In genomic region chr15:81008689-81009123, GRCm38 (mm10) we compare ENCODE assay signal across 10 mouse cellular contexts. TPM values are rescaled to one million over a fixed set of nuclear protein-coding genes. Genes with fewer than 3 reads are reported as not detected.
DNase-seq lines count a peak whose midpoint lies in the region; ATAC-seq and TF ChIP-seq lines count a peak whose summit lies in the region.
"Had no signal": no experiment of that assay in that cellular context is flagged by ENCODE, and none has a peak within 500 bp of the region (broad histone marks: within the 10 kb centered on the region; RNA-seq: fewer than 3 reads in every experiment).

No protein-coding gene starts in this region.

- DNase-seq in heart, postnatal 10 days = peak; percentile 29 to 45
- DNase-seq in thymus, postnatal 4 days = peak; percentile 59
- DNase-seq in thymus, adult 2 months = no peak
- DNase-seq in kidney, postnatal 0 days (ENCODE audit: low spot score) = peak; percentile 73
- DNase-seq in spleen, postnatal 36 days (ENCODE audit: low spot score in 2 of 2) = no peak
- DNase-seq in frontal cortex, postnatal 10 days (ENCODE audit: low spot score in 2 of 2) = no peak
- DNase-seq in frontal cortex, postnatal 14 days (ENCODE audit: low spot score in 2 of 2) = no peak

- no peak for ATAC-seq in heart, embryonic 11.5 days (replicated peaks; ENCODE audit: insufficient number of reproducible peaks, low FRiP score, low TSS enrichment)
- no peak for ATAC-seq in kidney, postnatal 0 days (replicated peaks; ENCODE audit: low FRiP score, low read depth)

- no peaks in the 10 kb centered on the region for H3K9me3 ChIP-seq in heart, embryonic 11.5 days (replicated peaks; ENCODE audit: control insufficient read depth, low read length)
- no peaks in the 10 kb centered on the region for H3K9me3 ChIP-seq in kidney, postnatal 0 days (replicated peaks; ENCODE audit: low read length)
- H3K9me3 ChIP-seq: megakaryocyte, embryonic 14.5 days; stomach, embryonic 15.5 days had no signal

- H3K27me3 ChIP-seq in heart, embryonic 11.5 days (ENCODE audit: control insufficient read depth, insufficient read depth, low read length) = no peaks in the 10 kb centered on the region
- no peaks in the 10 kb centered on the region for H3K27me3 ChIP-seq in thymus, adult 2 months (ENCODE audit: control insufficient read depth, insufficient read depth, low read length)
- H3K27me3 ChIP-seq in kidney, postnatal 0 days (ENCODE audit: insufficient read depth, low read length) = no peaks in the 10 kb centered on the region
- H3K27me3 ChIP-seq: megakaryocyte, embryonic 14.5 days; stomach, embryonic 15.5 days had no signal

- no peak overlapping the region for H3K9ac ChIP-seq in heart, embryonic 11.5 days (ENCODE audit: low read depth, low read length)
- H3K9ac ChIP-seq in kidney, postnatal 0 days (ENCODE audit: low read depth, low read length) = no peak overlapping the region
- H3K9ac ChIP-seq: stomach, embryonic 15.5 days had no signal

- no peak overlapping the region for H3K27ac ChIP-seq in heart, embryonic 11.5 days (ENCODE audit: low read depth, low read length)
- H3K27ac ChIP-seq in thymus, adult 2 months (ENCODE audit: control insufficient read depth, insufficient read depth, low read length) = no peak overlapping the region
- no peak overlapping the region for H3K27ac ChIP-seq in kidney, postnatal 0 days
- H3K27ac ChIP-seq: stomach, embryonic 15.5 days had no signal

- 0 out of 2 replicates have a peak, but pooled peaks cover 2% of the 10 kb centered on the region for H3K4me1 ChIP-seq in heart, embryonic 11.5 days (ENCODE audit: control insufficient read depth, insufficient read depth, low read length)
- no peaks in the 10 kb centered on the region for H3K4me1 ChIP-seq in thymus, adult 2 months (replicated peaks; ENCODE audit: control insufficient read depth, insufficient read depth, low read length)
- no peaks in the 10 kb centered on the region for H3K4me1 ChIP-seq in kidney, postnatal 0 days (replicated peaks; ENCODE audit: insufficient read depth, low read length)
- H3K4me1 ChIP-seq: stomach, embryonic 15.5 days had no signal

- intact Hi-C loops in heart, postnatal 10 days (cut with DNase I) = no loop called here

- TF ChIP-seq CTCF in thymus, adult 2 months (IDR thresholded peaks at IDR 0.05; ENCODE audit: borderline replicate concordance, control insufficient read depth, extremely low read depth, insufficient read depth, low read length, poor library complexity) = no peak
- TF ChIP-seq CTCF in kidney, postnatal 0 days (IDR thresholded peaks at IDR 0.05; ENCODE audit: low read depth) = peak; percentile 70

- TF ChIP-seq POLR2A in thymus, adult 2 months (IDR thresholded peaks at IDR 0.05; ENCODE audit: control insufficient read depth, extremely low read depth, insufficient read depth, low read length, poor library complexity) = no peak

- H3K4me3 ChIP-seq in heart, embryonic 11.5 days (ENCODE audit: low read depth, low read length) = no peak overlapping the region
- no peak overlapping the region for H3K4me3 ChIP-seq in thymus, adult 2 months (ENCODE audit: control insufficient read depth, insufficient read depth, low read length)
- no peak overlapping the region for H3K4me3 ChIP-seq in kidney, postnatal 0 days (replicated peaks; ENCODE audit: low read depth, low read length)
- H3K4me3 ChIP-seq: megakaryocyte, embryonic 14.5 days; stomach, embryonic 15.5 days had no signal

- H3K36me3 ChIP-seq in heart, embryonic 11.5 days (ENCODE audit: control insufficient read depth, insufficient read depth, low read length) = peaks cover 2% of the 10 kb centered on the region; the same call in 1 of the 2 replicates
- peaks cover 10% of the 10 kb centered on the region; the same call in 1 of the 2 replicates for H3K36me3 ChIP-seq in thymus, adult 2 months (ENCODE audit: control insufficient read depth, insufficient read depth, low read length)
- H3K36me3 ChIP-seq in kidney, postnatal 0 days (ENCODE audit: insufficient read depth, low read length) = peaks cover 20% of the 10 kb centered on the region

- H3K4me2 ChIP-seq in heart, embryonic 11.5 days = no peak overlapping the region
- H3K4me2 ChIP-seq in kidney, postnatal 0 days (ENCODE audit: low read length) = no peak overlapping the region
- H3K4me2 ChIP-seq: stomach, embryonic 15.5 days had no signal

- 53% methylated on average over 10 of the region's 10 CpGs for WGBS in heart, embryonic 11.5 days (ENCODE audit: insufficient replicate concordance)
- WGBS in thymus, adult 2 months = 89% methylated on average over 10 of the region's 10 CpGs
- 61% methylated on average over 10 of the region's 10 CpGs for WGBS in kidney, postnatal 0 days

RNA-seq across cellular contexts. Expression of gene Sgsm3, which starts 31.1 kb away (rescaled TPM):
- 10 to 100 TPM in 1 of 2 experiments, 1 to 10 TPM in 1; 9.6 to 10.7 TPM for total RNA-seq in heart, postnatal 10 days (2021)
- polyA plus RNA-seq in heart, embryonic 11.5 days (2014; fragmentation: Nextera tagmentation; extraction: Ambion mirVana) = 13.6 and 14.2 TPM in 2 replicates
- polyA plus RNA-seq in thymus, adult 2 months (2012; rRNA removed) = 18.4 and 18.5 TPM in 2 replicates
- 20.1 and 23.5 TPM in 2 replicates for polyA plus RNA-seq in kidney, postnatal 0 days (2015; fragmentation: Nextera tagmentation; extraction: Ambion mirVana)

Comparison
In these comparisons a context has a peak if more than half of its experiments do, and no peak if none do; other contexts are left out.
1. DNase-seq: peak in heart, postnatal 10 days (2 of 2), thymus, postnatal 4 days (single experiment) and kidney, postnatal 0 days (single experiment); none in thymus, adult 2 months (single experiment), spleen, postnatal 36 days (0 of 2), frontal cortex, postnatal 10 days (0 of 2) and frontal cortex, postnatal 14 days (0 of 2).